Mouse (Mus musculus) ZHBTc4 (cell line): ENCODE results near the gene Rab5b.
"Not testable (repeated sequence)": the region's sequence is repeated elsewhere in the genome, so short reads cannot be mapped to it uniquely, and the experiment has no call there.

Experiments
- DNase-seq: peaks from one replicate; pipeline ENCODE4 v3.0.0-alpha.2; 2011; ENCODE audit warnings: low read depth, low spot score

Rab5b gene

GRCm38 (mm10) chr10:128642749-128643148, 53.3 kb downstream of the Rab5b start:
- DNase-seq: no peak

GRCm38 (mm10) chr10:128641871-128642270, 54.2 kb downstream of the Rab5b start:
- peak; percentile 52 for DNase-seq

- DNase-seq: peak; percentile 60
These were observed 55.2 kb downstream of the Rab5b start for GRCm38 (mm10) chr10:128640891-128641290.

GRCm38 (mm10) chr10:128639999-128640398, 56.1 kb downstream of the Rab5b start:
- no peak for DNase-seq

- no peak for DNase-seq
These were observed 59.1 kb downstream of the Rab5b start for GRCm38 (mm10) chr10:128637011-128637410.

GRCm38 (mm10) chr10:128636561-128636960, 59.5 kb downstream of the Rab5b start:
- DNase-seq: no peak

- DNase-seq: no peak
These were observed 60.4 kb downstream of the Rab5b start for GRCm38 (mm10) chr10:128635697-128636096.

- DNase-seq: peak; percentile 86
These were observed 64.5 kb downstream of the Rab5b start for GRCm38 (mm10) chr10:128631571-128631970.

- DNase-seq: not testable (repeated sequence)
These were observed 65.8 kb downstream of the Rab5b start for GRCm38 (mm10) chr10:128630306-128630705.

- DNase-seq: no peak
These were observed 66.3 kb downstream of the Rab5b start for GRCm38 (mm10) chr10:128629746-128630145.

GRCm38 (mm10) chr10:128627398-128628317, 68.4 kb downstream of the Rab5b start:
- DNase-seq: no peak
